8 mouse cellular contexts compared by ENCODE assay signal in genomic region chr11:5154961-5155805, GRCm38 (mm10). TPM values are rescaled to one million over a fixed set of nuclear protein-coding genes. Genes with fewer than 3 reads are reported as not detected.
DNase-seq lines count a peak whose midpoint lies in the region; ATAC-seq lines count a peak whose summit lies in the region.

No protein-coding gene starts in this region.

- H3K27ac ChIP-seq in hindbrain, embryonic 13.5 days = no peak overlapping the region
- H3K27ac ChIP-seq in hindbrain, embryonic 11.5 days (ENCODE audit: low read depth, low read length) = no peak overlapping the region
- H3K27ac ChIP-seq in intestine, embryonic 14.5 days (ENCODE audit: low read depth) = peak overlapping the region; percentile 75

- H3K4me2 ChIP-seq in hindbrain, embryonic 13.5 days = no peak overlapping the region
- H3K4me2 ChIP-seq in hindbrain, embryonic 11.5 days (replicated peaks; ENCODE audit: low read depth, low read length) = no peak overlapping the region
- H3K4me2 ChIP-seq in intestine, embryonic 14.5 days (ENCODE audit: low read length) = no peak overlapping the region

- peaks cover 36% of the 10 kb centered on the region for H3K4me1 ChIP-seq in hindbrain, embryonic 13.5 days (replicated peaks)
- H3K4me1 ChIP-seq in hindbrain, embryonic 11.5 days (replicated peaks; ENCODE audit: control insufficient read depth, insufficient read depth, low read length) = peaks cover 11% of the 10 kb centered on the region
- peaks cover 28% of the 10 kb centered on the region for H3K4me1 ChIP-seq in intestine, embryonic 14.5 days (replicated peaks; ENCODE audit: control insufficient read depth, insufficient read depth, low read length)

- no peaks in the 10 kb centered on the region for H3K36me3 ChIP-seq in hindbrain, embryonic 13.5 days
- no peaks in the 10 kb centered on the region for H3K36me3 ChIP-seq in hindbrain, embryonic 11.5 days (ENCODE audit: control insufficient read depth, insufficient read depth, low read length)
- H3K36me3 ChIP-seq in intestine, embryonic 14.5 days (ENCODE audit: control insufficient read depth, insufficient read depth, low read length) = no peaks in the 10 kb centered on the region

- H3K9me3 ChIP-seq in hindbrain, embryonic 13.5 days = no peaks in the 10 kb centered on the region
- no peaks in the 10 kb centered on the region for H3K9me3 ChIP-seq in hindbrain, embryonic 11.5 days (ENCODE audit: control insufficient read depth, low read length)
- H3K9me3 ChIP-seq in intestine, embryonic 14.5 days (ENCODE audit: control insufficient read depth, low read length) = no peaks in the 10 kb centered on the region

- peaks cover 32% of the 10 kb centered on the region; the same call in 1 of the 2 replicates for H3K27me3 ChIP-seq in hindbrain, embryonic 13.5 days
- no peaks in the 10 kb centered on the region for H3K27me3 ChIP-seq in hindbrain, embryonic 11.5 days (ENCODE audit: control insufficient read depth, insufficient read depth, low read length)
- no peaks in the 10 kb centered on the region for H3K27me3 ChIP-seq in intestine, embryonic 14.5 days (replicated peaks; ENCODE audit: control insufficient read depth, insufficient read depth, low read length)

- ATAC-seq in hindbrain, embryonic 13.5 days (ENCODE audit: low FRiP score) = no peak
- no peak for ATAC-seq in hindbrain, embryonic 11.5 days (ENCODE audit: low FRiP score)
- ATAC-seq in intestine, embryonic 14.5 days (replicated peaks; ENCODE audit: low FRiP score, low TSS enrichment, low read depth) = peak; percentile 38; the same call in 1 of the 2 replicates

- peak overlapping the region; percentile 15; the same call in 1 of the 2 replicates for H3K9ac ChIP-seq in hindbrain, embryonic 13.5 days
- no peak overlapping the region for H3K9ac ChIP-seq in hindbrain, embryonic 11.5 days (ENCODE audit: low read depth, low read length)
- H3K9ac ChIP-seq in intestine, embryonic 14.5 days (ENCODE audit: low read length) = 0 out of 2 replicates have a peak overlapping the region, but pooled peaks have one; percentile 11

- 36% methylated on average over 10 of the region's 10 CpGs for WGBS in hindbrain, embryonic 13.5 days
- WGBS in hindbrain, embryonic 11.5 days = 45% methylated on average over 10 of the region's 10 CpGs
- WGBS in intestine, embryonic 14.5 days = 24% methylated on average over 10 of the region's 10 CpGs

- no peak for DNase-seq in hindbrain, embryonic 11.5 days (ENCODE audit: low spot score)
- peak; percentile 69 to 83 for DNase-seq in cerebellum, postnatal 10 days
- DNase-seq in intestine, embryonic 14.5 days (ENCODE audit: low spot score) = peak; percentile 66
- peak; percentile 30 for DNase-seq in mesoderm, embryonic 11.5 days (ENCODE audit: low read depth, low spot score)
- DNase-seq in natural killer cell, adult 2 months (ENCODE audit: low spot score in 2 of 2) = no peak
- DNase-seq in layer of hippocampus, adult 9-10 months (ENCODE audit: low spot score) = no peak
- DNase-seq in right cerebral cortex, postnatal 36 days (ENCODE audit: low spot score in 2 of 2) = no peak

- no peak overlapping the region for H3K4me3 ChIP-seq in hindbrain, embryonic 13.5 days
- no peak overlapping the region for H3K4me3 ChIP-seq in hindbrain, embryonic 11.5 days (ENCODE audit: low read depth, low read length)
- no peak overlapping the region for H3K4me3 ChIP-seq in intestine, embryonic 14.5 days (ENCODE audit: low read depth, low read length)

RNA-seq across cellular contexts. Expression of gene Emid1, which starts 3.1 kb away (rescaled TPM):
- polyA plus RNA-seq in hindbrain, embryonic 13.5 days (2015; fragmentation: Nextera tagmentation; extraction: Ambion mirVana) = 13.8 and 15.9 TPM in 2 replicates
- 19.2 and 22.7 TPM in 2 replicates for polyA plus RNA-seq in hindbrain, embryonic 11.5 days (2014; fragmentation: Nextera tagmentation; extraction: Ambion mirVana)
- 74.8 and 88.5 TPM in 2 replicates for polyA plus RNA-seq in intestine, embryonic 14.5 days (2014; fragmentation: Nextera tagmentation; extraction: Ambion mirVana)

RNA-seq across cellular contexts. Expression of gene Ewsr1, which starts 56.1 kb away (rescaled TPM):
- polyA plus RNA-seq in hindbrain, embryonic 13.5 days (2015; fragmentation: Nextera tagmentation; extraction: Ambion mirVana) = 670 and 686 TPM in 2 replicates
- polyA plus RNA-seq in hindbrain, embryonic 11.5 days (2014; fragmentation: Nextera tagmentation; extraction: Ambion mirVana) = 430 and 463 TPM in 2 replicates
- polyA plus RNA-seq in intestine, embryonic 14.5 days (2014; fragmentation: Nextera tagmentation; extraction: Ambion mirVana) = 373 and 390 TPM in 2 replicates

RNA-seq across cellular contexts. Expression of gene Rhbdd3, which starts 56.5 kb away (rescaled TPM):
- 30.9 and 35.6 TPM in 2 replicates for polyA plus RNA-seq in hindbrain, embryonic 13.5 days (2015; fragmentation: Nextera tagmentation; extraction: Ambion mirVana)
- polyA plus RNA-seq in hindbrain, embryonic 11.5 days (2014; fragmentation: Nextera tagmentation; extraction: Ambion mirVana) = 17.3 and 18.2 TPM in 2 replicates
- 30.4 TPM in 2 replicates for polyA plus RNA-seq in intestine, embryonic 14.5 days (2014; fragmentation: Nextera tagmentation; extraction: Ambion mirVana)

Comparison
In these comparisons a context has a peak if more than half of its experiments do, and no peak if none do; other contexts are left out.
1. DNase-seq: peak in cerebellum, postnatal 10 days (2 of 2), intestine, embryonic 14.5 days (single experiment) and mesoderm, embryonic 11.5 days (single experiment); none in hindbrain, embryonic 11.5 days (single experiment), natural killer cell, adult 2 months (0 of 2), layer of hippocampus, adult 9-10 months (single experiment) and right cerebral cortex, postnatal 36 days (0 of 2).